Mouse (Mus musculus) hindbrain, embryonic 13.5 days (tissue): ENCODE measurements around the gene Zfhx3. TPM values are rescaled to one million over a fixed set of nuclear protein-coding genes. Genes with fewer than 3 reads are reported as not detected.

Source experiments
- ATAC-seq: fragments of 200-750 bp; cut with Nextera tagmentation; 2 replicates; pipeline ENCODE4 v1.8.0; 2017; ENCODE audit warnings: moderate TSS enrichment; ENCODE audit not compliant: low FRiP score
- H3K27ac ChIP-seq: fragments of 300-500 bp; sonication (generic); 2 replicates; pipeline ENCODE4 v1.5.1; 2015; ENCODE audit warnings: inconsistent platforms, mild to moderate bottlenecking, moderate library complexity
- H3K27me3 ChIP-seq: fragments of 300-500 bp; sonication (generic); 2 replicates; pipeline ENCODE4 v1.6.1; 2015; ENCODE audit warnings: mild to moderate bottlenecking, inconsistent platforms
- H3K36me3 ChIP-seq: fragments of 300-500 bp; sonication (generic); 2 replicates; pipeline ENCODE4 v1.6.1; 2015; ENCODE audit warnings: mild to moderate bottlenecking, inconsistent platforms
- H3K4me1 ChIP-seq: fragments of 300-500 bp; sonication (generic); replicated peaks from 2 replicates; pipeline ENCODE4 v1.6.1; 2015; ENCODE audit warnings: inconsistent platforms
- H3K4me2 ChIP-seq: fragments of 300-500 bp; sonication (generic); 2 replicates; pipeline ENCODE4 v1.6.1; 2015; ENCODE audit warnings: inconsistent platforms, mild to moderate bottlenecking, moderate library complexity
- H3K4me3 ChIP-seq: fragments of 300-500 bp; sonication (generic); 2 replicates; pipeline ENCODE4 v1.5.1; 2015; ENCODE audit warnings: mild to moderate bottlenecking, inconsistent platforms
- H3K9ac ChIP-seq: fragments of 300-500 bp; sonication (generic); 2 replicates; pipeline ENCODE4 v1.6.1; 2015; ENCODE audit warnings: mild to moderate bottlenecking, inconsistent platforms
- H3K9me3 ChIP-seq: fragments of 300-500 bp; sonication (generic); 2 replicates; pipeline ENCODE4 v1.6.1; 2016; ENCODE audit warnings: inconsistent platforms
- WGBS: fragments of 180-500 bp; shearing (Covaris S2); methylation state at CpG from one replicate; pipeline ENCODE4 v1.1.7; 2015; 5-methylcytosine and 5-hydroxymethylcytosine counted together
- microRNA-seq: library from miRNA; unstranded; fragments of <30 nt; microRNA quantifications from one replicate; pipeline ENCODE4, GENCODE M21; 2016
- polyA plus RNA-seq: library from polyadenylated mRNA; unstranded; fragments of >200 nt; fragmentation: Nextera tagmentation; extraction: Ambion mirVana; gene quantifications from 2 replicates; pipeline ENCODE4 v1.2.1, GENCODE M21; 2015

Zfhx3 gene
- polyA plus RNA-seq, 1 experiment from 2014 or later = 36.9 TPM

DNA sequence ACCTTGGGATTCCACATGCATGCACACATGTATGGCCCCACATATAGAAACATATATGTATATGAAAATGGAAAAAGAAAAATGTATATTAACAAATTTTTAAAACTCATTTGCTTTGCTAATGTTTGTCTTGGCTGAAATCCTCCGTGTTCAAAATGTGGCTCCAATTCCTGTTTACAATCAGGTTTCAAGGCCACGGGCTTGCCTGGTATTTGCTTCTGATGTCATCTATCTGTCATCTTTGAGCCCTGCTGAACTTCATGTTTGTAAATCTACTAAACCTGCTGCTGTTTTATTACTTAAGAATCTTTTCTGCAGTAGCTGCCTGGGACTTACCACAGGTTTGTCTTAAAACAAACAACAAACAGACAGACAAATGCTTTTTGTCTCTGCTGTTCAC lies 1051.3 kb downstream of the Zfhx3 start:
- Histone ChIP-seq H3K9me3 (no peaks in the 10 kb centered on the region), H3K36me3 (no peaks in the 10 kb centered on the region), H3K4me1 (peaks cover 10% of the 10 kb centered on the region), H3K9ac (no peak overlapping the region), H3K4me2 (no peak overlapping the region), H3K27me3 (no peaks in the 10 kb centered on the region), H3K27ac (no peak overlapping the region), H3K4me3 (no peak overlapping the region)
- 80% methylated on average over 2 of the region's 2 CpGs for whole genome bisulfite sequencing
- ATAC-seq = no peak

DNA sequence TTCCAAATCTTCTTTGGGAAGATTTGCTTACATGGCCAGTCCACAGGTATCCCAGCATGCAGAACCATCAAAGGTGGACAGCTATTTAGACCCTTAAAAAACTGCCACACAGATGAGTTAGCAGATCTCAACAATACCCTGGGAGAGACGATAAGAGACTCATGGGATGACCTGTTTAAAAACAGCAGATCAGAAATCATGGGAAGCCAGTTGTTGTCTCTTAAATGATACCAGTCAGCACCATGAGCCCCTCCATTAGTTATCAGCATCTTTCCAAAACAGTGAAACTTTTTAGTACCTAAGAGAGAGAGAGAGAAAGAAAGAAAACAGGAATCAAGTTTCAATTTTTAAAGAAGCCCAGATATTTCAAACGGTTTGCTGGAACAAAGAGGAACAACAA lies 1051.7 kb downstream of the Zfhx3 start:
- Histone ChIP-seq H3K9me3 (no peaks in the 10 kb centered on the region), H3K4me1 (peaks cover 13% of the 10 kb centered on the region), H3K4me3 (no peak overlapping the region), H3K36me3 (no peaks in the 10 kb centered on the region), H3K9ac (no peak overlapping the region), H3K27me3 (no peaks in the 10 kb centered on the region), H3K27ac (no peak overlapping the region), H3K4me2 (no peak overlapping the region)
- WGBS = 79% methylated on average over 2 of the region's 2 CpGs
- no peak for ATAC-seq

DNA sequence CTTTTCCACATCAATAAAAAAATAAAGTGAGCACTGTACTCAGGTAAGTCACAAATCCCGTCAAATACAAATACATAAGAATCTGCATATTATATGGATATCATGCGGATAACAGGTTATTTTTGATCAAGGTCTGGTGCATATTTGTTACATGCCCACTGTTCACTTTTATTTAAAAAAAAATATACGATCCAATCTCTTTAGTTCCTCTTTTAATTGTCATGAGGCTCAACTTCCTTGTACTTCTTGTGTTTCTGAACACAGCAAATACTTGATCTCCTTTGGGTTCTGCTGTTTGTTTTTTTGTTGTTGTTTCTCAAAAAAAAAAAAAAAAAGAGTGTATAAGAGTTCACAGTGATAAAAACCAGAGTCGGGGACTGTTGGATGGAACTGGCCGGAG lies 1052.4 kb downstream of the Zfhx3 start:
- no peak overlapping the region for H3K4me3 ChIP-seq
- H3K27ac ChIP-seq = no peak overlapping the region
- ATAC-seq = no peak
- H3K4me2 ChIP-seq = no peak overlapping the region
- peaks cover 19% of the 10 kb centered on the region for H3K4me1 ChIP-seq
- H3K36me3 ChIP-seq = no peaks in the 10 kb centered on the region
- no peaks in the 10 kb centered on the region for H3K9me3 ChIP-seq
- H3K9ac ChIP-seq = no peak overlapping the region
- 94% methylated on average over 5 of the region's 5 CpGs for WGBS
- H3K27me3 ChIP-seq = no peaks in the 10 kb centered on the region

DNA sequence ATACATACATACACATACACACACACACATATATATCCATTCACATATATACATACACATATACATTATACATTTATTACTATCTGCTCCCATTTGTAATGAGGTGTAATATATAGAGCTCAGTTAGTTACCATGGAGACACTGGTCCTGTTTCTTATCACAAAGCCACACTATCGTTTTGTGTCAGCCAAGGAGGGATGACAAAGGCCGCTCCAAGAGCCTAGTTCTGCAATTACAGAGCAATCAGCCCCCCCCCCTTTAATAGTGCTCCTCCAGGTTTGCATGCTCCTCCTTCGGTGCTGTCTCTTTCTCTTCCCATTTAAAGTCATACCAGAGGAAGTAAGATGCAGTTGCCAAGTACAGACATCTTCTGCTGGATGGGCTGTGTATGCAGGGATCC lies 1054.9 kb downstream of the Zfhx3 start:
- Histone ChIP-seq H3K4me3 (no peak overlapping the region), H3K4me1 (peaks cover 19% of the 10 kb centered on the region), H3K27ac (no peak overlapping the region), H3K36me3 (no peaks in the 10 kb centered on the region), H3K27me3 (no peaks in the 10 kb centered on the region), H3K9me3 (no peaks in the 10 kb centered on the region), H3K4me2 (no peak overlapping the region), H3K9ac (no peak overlapping the region)
- no peak for ATAC-seq
- 47% methylated on average over 3 of the region's 3 CpGs for WGBS

DNA sequence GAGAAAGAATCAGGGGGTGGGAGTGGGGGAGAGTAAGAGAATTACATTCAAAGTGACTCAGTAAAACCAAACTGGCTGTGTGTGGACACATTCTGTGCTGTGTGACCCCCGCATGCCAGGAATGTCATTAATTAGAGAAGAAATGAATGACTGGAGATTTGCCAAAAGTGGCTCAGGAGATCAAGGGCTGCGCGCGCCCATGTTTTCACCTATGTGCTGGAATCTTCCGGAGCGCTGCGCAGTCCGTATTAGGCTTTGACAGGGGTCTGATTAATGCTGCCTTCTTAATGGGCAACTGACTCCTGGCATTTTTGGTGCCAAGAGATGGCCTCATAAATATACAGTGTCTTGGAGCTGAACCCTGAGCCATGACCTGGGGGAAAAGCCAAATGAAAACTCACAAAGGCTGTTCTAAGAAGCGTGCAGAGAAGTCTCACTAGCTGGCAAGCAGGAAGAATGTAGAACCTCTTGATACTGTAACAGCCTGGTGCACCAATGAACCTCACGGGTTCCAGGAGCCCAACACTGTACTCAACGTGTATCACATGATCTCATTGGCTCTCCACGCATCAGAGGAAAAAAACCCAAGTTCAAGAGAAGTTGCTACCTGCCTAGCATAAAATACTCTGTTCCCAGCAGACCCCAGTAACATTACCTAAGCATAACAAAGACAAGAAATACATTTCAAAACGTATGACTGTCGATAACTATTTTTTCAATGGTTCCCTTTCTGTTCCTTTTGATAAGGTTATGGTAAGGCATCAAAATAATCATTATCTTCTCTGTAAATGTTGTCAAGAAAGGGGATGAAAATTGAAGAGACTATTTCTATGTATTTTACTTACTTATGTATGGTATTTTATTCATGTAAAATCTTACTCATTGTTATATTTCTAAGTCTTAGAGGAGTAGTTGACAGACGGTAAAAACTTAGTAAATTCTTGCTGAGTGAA lies 1057.1 kb downstream of the Zfhx3 start:
- no peaks in the 10 kb centered on the region for H3K27me3 ChIP-seq
- H3K4me3 ChIP-seq = no peak overlapping the region
- no peaks in the 10 kb centered on the region for H3K9me3 ChIP-seq
- H3K36me3 ChIP-seq = no peaks in the 10 kb centered on the region
- no peak overlapping the region for H3K9ac ChIP-seq
- 62% methylated on average over 15 of the region's 15 CpGs for WGBS
- no peak overlapping the region for H3K4me2 ChIP-seq
- H3K27ac ChIP-seq = no peak overlapping the region
- no peak for ATAC-seq
- H3K4me1 ChIP-seq = peaks cover 19% of the 10 kb centered on the region

DNA sequence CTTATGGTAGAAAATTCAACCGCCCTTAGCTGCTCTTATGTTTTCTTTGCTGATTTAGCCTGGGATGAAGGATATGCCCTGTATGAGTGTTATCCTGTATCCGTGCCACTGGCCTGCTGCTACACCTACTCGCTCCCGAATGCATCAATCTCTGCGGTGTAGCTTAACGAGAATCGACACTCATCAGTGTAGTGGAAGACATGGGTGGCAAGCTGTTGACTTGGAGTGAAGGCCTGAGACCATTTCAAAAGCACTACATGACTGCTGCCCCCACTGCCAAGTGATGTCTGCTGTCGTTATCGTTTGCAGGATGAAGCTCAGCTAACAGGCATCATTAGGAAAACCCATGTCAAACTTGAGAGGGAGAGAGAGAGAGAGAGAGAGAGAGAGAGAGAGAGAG lies 1058.6 kb downstream of the Zfhx3 start:
- Histone ChIP-seq H3K4me3 (no peak overlapping the region), H3K27me3 (no peaks in the 10 kb centered on the region), H3K36me3 (no peaks in the 10 kb centered on the region), H3K9me3 (no peaks in the 10 kb centered on the region), H3K4me1 (peaks cover 19% of the 10 kb centered on the region), H3K9ac (no peak overlapping the region), H3K4me2 (no peak overlapping the region), H3K27ac (no peak overlapping the region)
- no peak for ATAC-seq
- WGBS = 82% methylated on average over 9 of the region's 9 CpGs

DNA sequence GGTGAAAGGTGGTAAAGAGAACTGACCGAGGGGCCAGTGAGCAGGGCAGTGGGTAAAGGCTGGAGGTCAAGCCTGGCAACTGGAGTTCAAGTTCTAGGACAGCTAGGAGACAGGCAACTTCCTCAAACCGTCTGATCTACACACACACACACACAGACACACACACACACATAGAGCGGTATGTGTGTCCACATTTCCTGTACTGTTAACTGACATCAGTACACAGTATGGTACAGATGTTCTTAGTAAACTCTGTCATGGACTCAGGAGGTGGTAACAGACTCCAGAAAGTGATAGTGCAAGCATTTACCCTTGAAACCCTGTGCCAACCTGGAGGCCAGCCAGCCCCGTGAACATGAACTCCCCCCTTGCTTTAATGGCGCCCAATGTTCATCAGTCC lies 1059.5 kb downstream of the Zfhx3 start:
- no peak overlapping the region for H3K4me3 ChIP-seq
- WGBS = 93% methylated on average over 5 of the region's 5 CpGs
- ATAC-seq = no peak

DNA sequence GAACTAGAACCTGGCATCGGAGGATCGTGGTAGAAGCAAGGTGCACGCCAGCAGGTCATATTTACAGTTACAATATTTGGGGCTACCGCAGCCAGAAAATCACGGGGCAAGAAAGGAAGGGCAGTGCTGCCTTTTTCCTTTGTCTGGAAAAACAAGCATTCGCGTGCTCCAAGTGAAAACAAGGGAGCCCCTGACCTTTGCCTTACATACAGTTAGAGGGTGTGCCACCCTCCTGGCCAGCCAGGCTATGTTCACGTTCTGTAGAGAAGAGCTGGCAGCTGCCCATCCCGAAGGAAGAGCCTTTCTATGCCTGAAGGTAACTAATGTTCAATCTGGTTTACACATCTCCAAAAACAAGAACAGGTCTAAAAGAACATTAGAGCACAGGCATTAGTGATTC lies 1064.5 kb downstream of the Zfhx3 start:
- Histone ChIP-seq H3K9ac (no peak overlapping the region), H3K36me3 (no peaks in the 10 kb centered on the region), H3K27me3 (0 out of 2 replicates have a peak, but pooled peaks cover 5% of the 10 kb centered on the region), H3K27ac (no peak overlapping the region), H3K9me3 (no peaks in the 10 kb centered on the region), H3K4me2 (no peak overlapping the region), H3K4me1 (no peaks in the 10 kb centered on the region; the same call in 1 of the 2 replicates), H3K4me3 (no peak overlapping the region)
- ATAC-seq = no peak
- 74% methylated on average over 9 of the region's 9 CpGs for whole genome bisulfite sequencing

More for the DNA sequence above, 1059.5 kb downstream of the Zfhx3 start:
- H3K4me1 ChIP-seq = peaks cover 19% of the 10 kb centered on the region
- no peaks in the 10 kb centered on the region for H3K9me3 ChIP-seq
- H3K27me3 ChIP-seq = 0 out of 2 replicates have a peak, but pooled peaks cover 3% of the 10 kb centered on the region
- H3K9ac ChIP-seq = no peak overlapping the region
- no peak overlapping the region for H3K27ac ChIP-seq
- H3K4me2 ChIP-seq = no peak overlapping the region
- H3K36me3 ChIP-seq = no peaks in the 10 kb centered on the region

Small RNAs within 50 kb of the gene (microRNA-seq; reads per million reads assigned to microRNA genes)
- gene Mir3108 = not detected
